Mouse (Mus musculus): ENCODE measurements around the gene Dock10. TPM values are rescaled to one million over a fixed set of nuclear protein-coding genes. Genes with fewer than 3 reads are reported as not detected.

Dock10 gene
- polyA plus RNA-seq, 1 experiment = 36.5 TPM

- Histone ChIP-seq H3K4me3 (ENCODE audit: control insufficient read depth, insufficient read depth, low read length) (no peak overlapping the region), H3K4me1 (replicated peaks; ENCODE audit: control insufficient read depth, insufficient read depth, low read length) (no peaks in the 10 kb centered on the region), H3K27me3 (ENCODE audit: control insufficient read depth, insufficient read depth, low read length) (no peaks in the 10 kb centered on the region), H3K27ac (ENCODE audit: control insufficient read depth, insufficient read depth, low read length) (no peak overlapping the region), H3K36me3 (ENCODE audit: control insufficient read depth, insufficient read depth, low read length) (0 out of 2 replicates have a peak, but pooled peaks cover 2% of the 10 kb centered on the region)
- no peak for DNase-seq
- no peak for TF ChIP-seq POLR2A (IDR thresholded peaks at IDR 0.05; ENCODE audit: control insufficient read depth, extremely low read depth, insufficient read depth, low read length, poor library complexity)
- no peak for TF ChIP-seq CTCF (IDR thresholded peaks at IDR 0.05; ENCODE audit: borderline replicate concordance, control insufficient read depth, extremely low read depth, insufficient read depth, low read length, poor library complexity)
- WGBS = 88% methylated on average over 4 of the region's 4 CpGs
These were observed 262.0 kb downstream of the Dock10 start for GRCm38 (mm10) chr1:80496360-80496759.

- Histone ChIP-seq H3K36me3 (ENCODE audit: control insufficient read depth, insufficient read depth, low read length) (no peaks in the 10 kb centered on the region), H3K27me3 (ENCODE audit: control insufficient read depth, insufficient read depth, low read length) (no peaks in the 10 kb centered on the region), H3K27ac (ENCODE audit: control insufficient read depth, insufficient read depth, low read length) (no peak overlapping the region), H3K4me1 (replicated peaks; ENCODE audit: control insufficient read depth, insufficient read depth, low read length) (no peaks in the 10 kb centered on the region), H3K4me3 (ENCODE audit: control insufficient read depth, insufficient read depth, low read length) (no peak overlapping the region)
- TF ChIP-seq POLR2A (IDR thresholded peaks at IDR 0.05; ENCODE audit: control insufficient read depth, extremely low read depth, insufficient read depth, low read length, poor library complexity) (no peak), CTCF (IDR thresholded peaks at IDR 0.05; ENCODE audit: borderline replicate concordance, control insufficient read depth, extremely low read depth, insufficient read depth, low read length, poor library complexity) (no peak)
- 91% methylated on average over 5 of the region's 5 CpGs for WGBS
- no peak for DNase-seq
These were observed 274.9 kb downstream of the Dock10 start for GRCm38 (mm10) chr1:80483419-80483818.

GRCm38 (mm10) chr1:80474942-80475341 is 283.4 kb downstream of the Dock10 start:
- TF ChIP-seq CTCF (IDR thresholded peaks at IDR 0.05; ENCODE audit: borderline replicate concordance, control insufficient read depth, extremely low read depth, insufficient read depth, low read length, poor library complexity) = no peak
- H3K27me3 ChIP-seq (ENCODE audit: control insufficient read depth, insufficient read depth, low read length) = no peaks in the 10 kb centered on the region
- H3K4me3 ChIP-seq (ENCODE audit: control insufficient read depth, insufficient read depth, low read length) = no peak overlapping the region
- 55% methylated on average over 1 of the region's 1 CpGs for WGBS
- no peak overlapping the region for H3K27ac ChIP-seq (ENCODE audit: control insufficient read depth, insufficient read depth, low read length)
- H3K4me1 ChIP-seq (replicated peaks; ENCODE audit: control insufficient read depth, insufficient read depth, low read length) = no peaks in the 10 kb centered on the region
- H3K36me3 ChIP-seq (ENCODE audit: control insufficient read depth, insufficient read depth, low read length) = no peaks in the 10 kb centered on the region
- no peak for DNase-seq

GRCm38 (mm10) chr1:80472395-80472794 is 285.9 kb downstream of the Dock10 start:
- DNase-seq = no peak
- 100% methylated on average over 1 of the region's 1 CpGs for WGBS
- Histone ChIP-seq H3K27me3 (ENCODE audit: control insufficient read depth, insufficient read depth, low read length) (no peaks in the 10 kb centered on the region), H3K4me3 (ENCODE audit: control insufficient read depth, insufficient read depth, low read length) (no peak overlapping the region), H3K36me3 (ENCODE audit: control insufficient read depth, insufficient read depth, low read length) (no peaks in the 10 kb centered on the region), H3K27ac (ENCODE audit: control insufficient read depth, insufficient read depth, low read length) (no peak overlapping the region), H3K4me1 (replicated peaks; ENCODE audit: control insufficient read depth, insufficient read depth, low read length) (no peaks in the 10 kb centered on the region)
- TF ChIP-seq POLR2A (IDR thresholded peaks at IDR 0.05; ENCODE audit: control insufficient read depth, extremely low read depth, insufficient read depth, low read length, poor library complexity) (no peak), CTCF (IDR thresholded peaks at IDR 0.05; ENCODE audit: borderline replicate concordance, control insufficient read depth, extremely low read depth, insufficient read depth, low read length, poor library complexity) (no peak)

GRCm38 (mm10) chr1:80461348-80461747 is 297.0 kb downstream of the Dock10 start, which contains the start of gene Gm45261:
Gm45261 (minus strand) TSS chr1:80461448.
- Histone ChIP-seq H3K36me3 (ENCODE audit: control insufficient read depth, insufficient read depth, low read length) (no peaks in the 10 kb centered on the region), H3K27ac (ENCODE audit: control insufficient read depth, insufficient read depth, low read length) (no peak within 1 kb of the TSS), H3K4me1 (replicated peaks; ENCODE audit: control insufficient read depth, insufficient read depth, low read length) (no peaks in the 10 kb centered on the region), H3K27me3 (ENCODE audit: control insufficient read depth, insufficient read depth, low read length) (no peaks in the 10 kb centered on the region), H3K4me3 (ENCODE audit: control insufficient read depth, insufficient read depth, low read length) (no peak within 1 kb of the TSS)
- no peak for DNase-seq
- WGBS = 96% methylated on average over 6 of the region's 6 CpGs
- TF ChIP-seq POLR2A (IDR thresholded peaks at IDR 0.05; ENCODE audit: control insufficient read depth, extremely low read depth, insufficient read depth, low read length, poor library complexity) = no peak
- no peak for TF ChIP-seq CTCF (IDR thresholded peaks at IDR 0.05; ENCODE audit: borderline replicate concordance, control insufficient read depth, extremely low read depth, insufficient read depth, low read length, poor library complexity)

DNA sequence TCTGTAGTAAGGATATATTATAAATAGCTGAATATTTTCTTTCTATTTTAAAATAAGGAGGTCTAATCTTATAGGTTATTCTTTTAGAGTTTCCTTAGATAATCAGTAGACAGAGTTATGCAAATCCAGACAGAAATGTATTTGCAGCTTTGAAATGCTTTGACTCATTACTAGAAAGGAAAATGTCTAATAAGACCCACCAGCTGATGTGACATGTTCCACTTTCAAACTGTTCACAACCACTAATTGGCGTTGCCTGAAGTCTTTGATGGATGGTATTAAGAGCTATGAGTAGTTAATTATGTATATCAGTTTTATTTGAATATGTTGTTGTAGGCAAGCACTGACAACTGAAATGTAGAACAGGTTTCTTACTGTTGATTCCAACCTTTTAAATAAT is 298.4 kb downstream of the Dock10 start:
- H3K4me1 ChIP-seq (replicated peaks; ENCODE audit: control insufficient read depth, insufficient read depth, low read length) = no peaks in the 10 kb centered on the region
- no peak overlapping the region for H3K27ac ChIP-seq (ENCODE audit: control insufficient read depth, insufficient read depth, low read length)
- H3K36me3 ChIP-seq (ENCODE audit: control insufficient read depth, insufficient read depth, low read length) = no peaks in the 10 kb centered on the region
- H3K4me3 ChIP-seq (ENCODE audit: control insufficient read depth, insufficient read depth, low read length) = no peak overlapping the region
- no peak for TF ChIP-seq CTCF (IDR thresholded peaks at IDR 0.05; ENCODE audit: borderline replicate concordance, control insufficient read depth, extremely low read depth, insufficient read depth, low read length, poor library complexity)
- no peak for TF ChIP-seq POLR2A (IDR thresholded peaks at IDR 0.05; ENCODE audit: control insufficient read depth, extremely low read depth, insufficient read depth, low read length, poor library complexity)
- DNase-seq = no peak
- H3K27me3 ChIP-seq (ENCODE audit: control insufficient read depth, insufficient read depth, low read length) = no peaks in the 10 kb centered on the region
- WGBS = 97% methylated on average over 1 of the region's 1 CpGs

DNA sequence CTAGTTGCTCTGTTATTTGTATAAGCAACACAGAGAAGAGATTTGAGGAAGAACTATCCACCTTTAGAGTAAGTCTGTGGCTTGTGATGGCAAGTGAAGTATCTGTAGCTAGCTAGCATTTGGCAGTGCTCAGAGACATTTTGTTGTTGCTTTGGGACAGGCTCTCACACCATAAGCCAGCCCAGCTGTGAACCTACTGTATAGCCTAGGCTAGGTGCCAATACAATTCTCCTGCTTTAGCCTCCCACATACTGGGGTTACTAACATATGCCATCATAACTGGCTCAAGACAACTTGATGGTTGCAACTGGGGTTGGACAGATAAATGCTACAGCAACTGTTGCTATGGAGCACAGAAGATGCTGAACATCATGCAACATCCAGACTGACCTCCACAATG is 298.9 kb downstream of the Dock10 start:
- no peak for TF ChIP-seq CTCF (IDR thresholded peaks at IDR 0.05; ENCODE audit: borderline replicate concordance, control insufficient read depth, extremely low read depth, insufficient read depth, low read length, poor library complexity)
- TF ChIP-seq POLR2A (IDR thresholded peaks at IDR 0.05; ENCODE audit: control insufficient read depth, extremely low read depth, insufficient read depth, low read length, poor library complexity) = no peak

More for the DNA sequence above, 298.9 kb downstream of the Dock10 start:
- H3K4me3 ChIP-seq (ENCODE audit: control insufficient read depth, insufficient read depth, low read length) = no peak overlapping the region
- DNase-seq = no peak
- H3K4me1 ChIP-seq (replicated peaks; ENCODE audit: control insufficient read depth, insufficient read depth, low read length) = no peaks in the 10 kb centered on the region
- no peak overlapping the region for H3K27ac ChIP-seq (ENCODE audit: control insufficient read depth, insufficient read depth, low read length)
- no peaks in the 10 kb centered on the region for H3K36me3 ChIP-seq (ENCODE audit: control insufficient read depth, insufficient read depth, low read length)
- H3K27me3 ChIP-seq (ENCODE audit: control insufficient read depth, insufficient read depth, low read length) = no peaks in the 10 kb centered on the region
